Mouse (Mus musculus): ENCODE data around the gene Bcr. TPM values are rescaled to one million over a fixed set of nuclear protein-coding genes. Genes with fewer than 3 reads are reported as not detected.

Bcr gene
- total RNA-seq (2014; fragmentation: Nextera tagmentation): not detected in 2 replicates
- total RNA-seq (2017): 0.12 and 0.71 TPM in 2 replicates
- polyA plus RNA-seq (2012): not detected in 2 replicates

DNA sequence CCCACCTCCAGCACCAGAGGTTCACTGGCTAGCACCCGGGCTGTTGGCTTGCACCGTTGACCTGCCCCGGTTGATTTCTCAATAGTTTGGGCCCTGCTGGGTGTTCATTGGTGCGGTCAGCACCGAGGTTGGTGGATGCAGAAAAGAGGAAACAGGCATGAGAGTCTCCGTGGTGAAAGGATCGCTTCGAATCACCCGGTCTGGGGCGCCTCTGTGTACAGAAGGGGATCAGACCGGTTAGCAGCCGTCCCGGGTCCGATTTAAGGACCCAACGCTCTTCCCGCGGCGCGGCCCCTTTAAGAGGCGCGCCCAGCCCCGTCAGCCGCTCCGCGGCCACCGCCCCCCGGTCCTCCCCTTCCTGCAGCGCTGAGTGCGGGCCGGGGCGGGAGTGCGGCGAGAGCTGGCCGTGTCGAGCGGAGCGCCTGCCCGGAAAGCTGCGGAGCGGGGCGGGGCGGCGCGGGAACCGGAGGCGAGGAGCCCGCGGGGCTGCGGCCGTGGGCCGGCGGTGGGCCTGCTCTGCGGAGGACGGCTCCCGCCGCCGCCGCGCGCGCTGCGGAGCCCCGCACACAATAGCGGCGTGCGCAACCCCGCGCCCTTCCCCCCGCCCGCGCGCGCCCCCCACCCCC is at the start of gene Bcr:
Gene Bcr, plus strand, starts transcription at position 376 of the 626 bp plus-strand sequence.
- no peak for TF ChIP-seq TAL1 (conservative IDR thresholded peaks at IDR 0.05; ENCODE audit: low read depth, low read length)
- TF ChIP-seq CTCF (IDR thresholded peaks at IDR 0.05; ENCODE audit: low read depth, low read length): no peak
- no peak for TF ChIP-seq GATA2 (IDR thresholded peaks at IDR 0.05; ENCODE audit: borderline replicate concordance, low read depth, low read length)
- no peak for TF ChIP-seq POLR2AphosphoS5 (IDR thresholded peaks at IDR 0.05; ENCODE audit: insufficient replicate concordance, low read depth, low read length)
- TF ChIP-seq GATA1 (IDR thresholded peaks at IDR 0.05; ENCODE audit: borderline replicate concordance, low read length): no peak
- DNase-seq (ENCODE audit: low spot score): no peak

DNA sequence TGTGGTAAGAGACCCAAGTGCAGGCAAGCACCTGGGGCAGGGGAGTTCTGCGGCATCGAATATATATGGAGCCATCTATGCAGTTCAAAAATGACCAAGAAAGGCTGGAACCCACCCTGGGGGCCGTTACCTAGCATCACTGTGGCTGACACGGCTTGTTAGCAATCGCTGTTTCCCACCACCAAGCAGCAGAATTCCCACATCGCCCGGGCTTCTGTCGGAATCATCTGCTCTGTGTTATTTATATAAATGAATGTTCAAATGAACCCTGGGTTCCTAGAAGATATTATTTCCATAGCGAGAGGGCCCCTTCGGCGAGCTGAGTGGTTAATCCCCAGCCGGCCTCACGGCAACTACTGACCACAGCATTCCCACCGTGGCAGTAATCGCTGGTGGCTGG is 49.7 kb upstream of the Bcr start:
- Histone ChIP-seq H3K36me3 (replicated peaks) (no peaks in the 10 kb centered on the region), H3K9me3 (replicated peaks) (peaks cover 92% of the 10 kb centered on the region), H3K4me3 (ENCODE audit: low read depth, low read length) (no peak overlapping the region), H3K27me3 (ENCODE audit: insufficient read depth, low read length) (no peaks in the 10 kb centered on the region; the same call in 1 of the 2 replicates), H3K4me1 (ENCODE audit: insufficient read depth, low read depth, low read length) (no peaks in the 10 kb centered on the region)
- DNase-seq (ENCODE audit: low spot score) (no peak), ATAC-seq (ENCODE audit: extremely low read depth, insufficient number of reproducible peaks, low FRiP score, poor library complexity, severe bottlenecking) (no peak)
- TF ChIP-seq GATA2 (IDR thresholded peaks at IDR 0.05; ENCODE audit: borderline replicate concordance, low read depth, low read length) (no peak), POLR2AphosphoS5 (IDR thresholded peaks at IDR 0.05; ENCODE audit: insufficient replicate concordance, low read depth, low read length) (no peak), TAL1 (conservative IDR thresholded peaks at IDR 0.05; ENCODE audit: low read depth, low read length) (no peak), CTCF (IDR thresholded peaks at IDR 0.05; ENCODE audit: low read depth, low read length) (no peak), GATA1 (IDR thresholded peaks at IDR 0.05; ENCODE audit: borderline replicate concordance, low read length) (no peak)

More for the DNA sequence above, at the start of gene Bcr:
- no peak for ATAC-seq (ENCODE audit: extremely low read depth, insufficient number of reproducible peaks, low FRiP score, poor library complexity, severe bottlenecking)
- H3K4me1 ChIP-seq (ENCODE audit: insufficient read depth, low read depth, low read length): no peaks in the 10 kb centered on the region
- H3K9me3 ChIP-seq (replicated peaks): peaks cover 89% of the 10 kb centered on the region
- H3K27me3 ChIP-seq (ENCODE audit: insufficient read depth, low read length): no peaks in the 10 kb centered on the region
- H3K4me3 ChIP-seq (ENCODE audit: low read depth, low read length): peak within 1 kb of the TSS; percentile 13; the same call in 1 of the 2 replicates
- H3K36me3 ChIP-seq (replicated peaks): no peaks in the 10 kb centered on the region

DNA sequence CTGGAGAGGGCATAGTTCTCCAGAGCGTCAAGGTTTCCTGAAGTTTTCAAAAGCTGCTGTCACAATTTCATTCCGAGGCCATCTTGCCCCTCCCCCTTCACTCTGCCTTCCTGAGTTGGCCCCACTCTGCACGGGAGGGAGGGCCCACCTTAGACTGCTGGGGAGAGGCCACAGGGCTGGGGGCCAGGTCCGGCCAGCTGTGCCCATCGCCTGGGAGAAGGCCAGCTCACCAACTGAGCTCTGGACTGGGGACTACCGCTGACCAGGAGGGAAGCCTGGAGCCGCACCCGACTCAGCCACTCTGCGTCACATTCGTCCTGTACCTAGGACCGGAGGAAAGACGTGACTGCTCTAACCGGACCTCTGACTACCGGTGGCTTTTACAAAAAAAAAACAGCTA is 44.9 kb upstream of the Bcr start:
- no peak overlapping the region; the same call in 1 of the 2 replicates for H3K4me3 ChIP-seq (ENCODE audit: low read depth, low read length)

DNA sequence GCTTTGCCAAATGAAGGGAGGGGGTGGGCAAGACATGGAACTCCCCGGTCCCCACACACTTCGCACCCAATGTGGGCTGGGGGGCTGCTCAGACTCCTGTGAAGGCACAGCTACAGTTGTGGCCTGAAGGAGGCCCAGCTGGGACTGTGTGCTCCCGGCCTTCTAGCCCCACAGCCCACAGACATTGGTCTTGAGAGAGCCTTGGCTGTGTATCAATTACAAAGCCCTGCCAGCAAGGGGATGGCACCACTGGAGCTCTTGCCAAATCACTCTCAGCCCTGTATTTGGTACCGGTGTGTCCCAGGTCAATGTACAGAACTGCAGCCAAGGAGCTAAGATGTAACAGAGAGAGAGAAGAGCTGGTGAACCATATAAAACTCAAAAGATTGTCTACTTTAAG is 43.9 kb upstream of the Bcr start:
- ATAC-seq (ENCODE audit: extremely low read depth, insufficient number of reproducible peaks, low FRiP score, poor library complexity, severe bottlenecking) (no peak), DNase-seq (ENCODE audit: low spot score) (no peak)
- H3K4me1 ChIP-seq (ENCODE audit: insufficient read depth, low read depth, low read length): no peaks in the 10 kb centered on the region
- H3K9me3 ChIP-seq (replicated peaks): peaks cover 87% of the 10 kb centered on the region
- H3K36me3 ChIP-seq (replicated peaks): no peaks in the 10 kb centered on the region
- no peak overlapping the region for H3K4me3 ChIP-seq (ENCODE audit: low read depth, low read length)
- TF ChIP-seq GATA1 (IDR thresholded peaks at IDR 0.05; ENCODE audit: borderline replicate concordance, low read length): no peak
- TF ChIP-seq TAL1 (conservative IDR thresholded peaks at IDR 0.05; ENCODE audit: low read depth, low read length): no peak
- TF ChIP-seq CTCF (IDR thresholded peaks at IDR 0.05; ENCODE audit: low read depth, low read length): no peak
- no peak for TF ChIP-seq GATA2 (IDR thresholded peaks at IDR 0.05; ENCODE audit: borderline replicate concordance, low read depth, low read length)
- no peak for TF ChIP-seq POLR2AphosphoS5 (IDR thresholded peaks at IDR 0.05; ENCODE audit: insufficient replicate concordance, low read depth, low read length)
- no peaks in the 10 kb centered on the region; the same call in 1 of the 2 replicates for H3K27me3 ChIP-seq (ENCODE audit: insufficient read depth, low read length)

More for the DNA sequence above, 44.9 kb upstream of the Bcr start:
- DNase-seq (ENCODE audit: low spot score) (no peak), ATAC-seq (ENCODE audit: extremely low read depth, insufficient number of reproducible peaks, low FRiP score, poor library complexity, severe bottlenecking) (no peak)
- H3K4me1 ChIP-seq (ENCODE audit: insufficient read depth, low read depth, low read length): no peaks in the 10 kb centered on the region
- peaks cover 88% of the 10 kb centered on the region for H3K9me3 ChIP-seq (replicated peaks)
- no peaks in the 10 kb centered on the region for H3K36me3 ChIP-seq (replicated peaks)
- H3K27me3 ChIP-seq (ENCODE audit: insufficient read depth, low read length): no peaks in the 10 kb centered on the region; the same call in 1 of the 2 replicates
- no peak for TF ChIP-seq GATA1 (IDR thresholded peaks at IDR 0.05; ENCODE audit: borderline replicate concordance, low read length)

DNA sequence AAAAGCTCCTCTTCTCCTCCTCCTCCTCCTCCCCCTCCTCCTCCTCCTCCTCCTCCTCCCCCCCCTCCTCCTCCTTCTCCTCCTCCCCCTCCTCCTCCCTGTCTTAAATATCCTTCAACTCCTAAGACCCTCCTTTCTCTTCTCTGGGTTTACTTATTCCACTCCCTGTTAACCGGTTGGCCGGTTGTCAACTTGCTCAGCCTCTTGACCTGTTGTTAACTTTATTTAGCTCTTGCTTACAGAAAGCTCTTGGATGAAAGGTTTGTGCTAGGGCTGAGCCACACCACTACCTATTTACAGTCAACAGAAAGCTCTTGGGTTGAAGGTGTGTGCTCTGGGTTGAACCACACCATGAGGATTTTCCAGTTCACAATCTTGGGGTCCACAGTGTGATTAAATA is 40.1 kb upstream of the Bcr start:
- no peak for DNase-seq (ENCODE audit: low spot score)
- ATAC-seq (ENCODE audit: extremely low read depth, insufficient number of reproducible peaks, low FRiP score, poor library complexity, severe bottlenecking): no peak
- Histone ChIP-seq H3K4me1 (ENCODE audit: insufficient read depth, low read depth, low read length) (no peaks in the 10 kb centered on the region), H3K4me3 (ENCODE audit: low read depth, low read length) (no peak overlapping the region), H3K9me3 (replicated peaks) (peaks cover 77% of the 10 kb centered on the region), H3K36me3 (replicated peaks) (no peaks in the 10 kb centered on the region), H3K27me3 (ENCODE audit: insufficient read depth, low read length) (no peaks in the 10 kb centered on the region; the same call in 1 of the 2 replicates)
- TF ChIP-seq GATA1 (IDR thresholded peaks at IDR 0.05; ENCODE audit: borderline replicate concordance, low read length) (no peak), POLR2AphosphoS5 (IDR thresholded peaks at IDR 0.05; ENCODE audit: insufficient replicate concordance, low read depth, low read length) (no peak), TAL1 (conservative IDR thresholded peaks at IDR 0.05; ENCODE audit: low read depth, low read length) (no peak), CTCF (IDR thresholded peaks at IDR 0.05; ENCODE audit: low read depth, low read length) (no peak), GATA2 (IDR thresholded peaks at IDR 0.05; ENCODE audit: borderline replicate concordance, low read depth, low read length) (no peak)

DNA sequence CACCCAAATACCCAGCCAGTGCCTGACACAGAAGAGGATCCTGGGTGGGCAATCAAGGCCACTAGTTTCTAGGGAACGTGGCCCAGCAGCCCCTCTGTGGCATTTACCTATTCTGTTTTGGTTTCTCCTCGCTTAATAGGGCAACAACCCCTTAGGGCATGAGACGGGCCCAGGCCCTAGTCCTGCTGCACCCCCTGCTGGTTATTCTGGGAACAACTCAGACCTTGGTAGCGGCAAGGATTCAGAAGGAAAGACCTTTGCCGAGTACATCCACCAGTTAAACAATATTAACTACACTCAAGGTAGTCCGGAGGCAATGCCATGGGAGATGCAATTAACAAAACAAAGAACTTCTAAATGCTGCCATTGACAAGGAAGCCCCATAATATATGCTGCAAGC is 39.3 kb upstream of the Bcr start:
- no peak for TF ChIP-seq CTCF (IDR thresholded peaks at IDR 0.05; ENCODE audit: low read depth, low read length)
- no peak for TF ChIP-seq POLR2AphosphoS5 (IDR thresholded peaks at IDR 0.05; ENCODE audit: insufficient replicate concordance, low read depth, low read length)
- TF ChIP-seq TAL1 (conservative IDR thresholded peaks at IDR 0.05; ENCODE audit: low read depth, low read length): no peak
- no peak for TF ChIP-seq GATA2 (IDR thresholded peaks at IDR 0.05; ENCODE audit: borderline replicate concordance, low read depth, low read length)
- no peak for TF ChIP-seq GATA1 (IDR thresholded peaks at IDR 0.05; ENCODE audit: borderline replicate concordance, low read length)
- Histone ChIP-seq H3K4me1 (ENCODE audit: insufficient read depth, low read depth, low read length) (no peaks in the 10 kb centered on the region), H3K9me3 (replicated peaks) (peaks cover 72% of the 10 kb centered on the region), H3K36me3 (replicated peaks) (no peaks in the 10 kb centered on the region), H3K27me3 (ENCODE audit: insufficient read depth, low read length) (no peaks in the 10 kb centered on the region; the same call in 1 of the 2 replicates), H3K4me3 (ENCODE audit: low read depth, low read length) (no peak overlapping the region)
- DNase-seq (ENCODE audit: low spot score): no peak
- no peak for ATAC-seq (ENCODE audit: extremely low read depth, insufficient number of reproducible peaks, low FRiP score, poor library complexity, severe bottlenecking)

Measured in G1E (cell line).